Mouse (Mus musculus) myocyte (in vitro differentiated cells): ENCODE measurements at regions not wholly inside any gene's neighbourhood (a gene's known extent, or its start where the extent isn't known, plus 50 kb on each side); places are given as distances from the start of the nearest gene placed in this dataset.
A peak's percentile ranks its signal among the peaks of the same experiment; 100 is the strongest.

Experiments
- H3K27me3 ChIP-seq: one replicate; pipeline ENCODE4 v1.6.1; 2011; ENCODE audit not compliant: control insufficient read depth, insufficient read depth, insufficient read length
- H3K36me3 ChIP-seq: one replicate; pipeline ENCODE4 v1.6.1; 2011; ENCODE audit not compliant: control insufficient read depth, insufficient read depth
- H3K4me2 ChIP-seq: one replicate; pipeline ENCODE4 v1.6.1; 2011; ENCODE audit warnings: low read depth, control low read depth
- H3K4me3 ChIP-seq: one replicate; pipeline ENCODE4 v1.5.1; 2011; ENCODE audit warnings: mild to moderate bottlenecking, control low read depth, moderate library complexity
- H3K79me2 ChIP-seq: one replicate; pipeline ENCODE4 v1.6.1; 2011; ENCODE audit not compliant: control insufficient read depth, insufficient read depth
- H3ac ChIP-seq: one replicate; pipeline ENCODE4 v1.6.1; 2011; ENCODE audit not compliant: control insufficient read depth, insufficient read length
- CEBPB ChIP-seq: IDR thresholded peaks from 2 replicates; pipeline ENCODE4 v1.6.1; 2011; ENCODE audit warnings: mild to moderate bottlenecking, moderate library complexity; ENCODE audit not compliant: poor library complexity, insufficient read depth, severe bottlenecking
- E2F4 ChIP-seq: IDR thresholded peaks from one replicate; pipeline ENCODE4 v1.6.1; 2011; ENCODE audit warnings: mild to moderate bottlenecking, control low read depth, moderate library complexity; ENCODE audit not compliant: insufficient read depth
- MAX ChIP-seq: IDR thresholded peaks from one replicate; pipeline ENCODE4 v1.6.1; 2011; ENCODE audit warnings: low read depth, mild to moderate bottlenecking, control low read depth
- MYOD1 ChIP-seq, 3 experiments: IDR thresholded peaks; one replicate each; pipeline ENCODE4 v1.6.1; 2011; ENCODE audit warnings: control low read depth in 2 of 3, low read depth in 2 of 3, mild to moderate bottlenecking in 2 of 3, moderate library complexity in 1 of 3; ENCODE audit not compliant: insufficient read length in 2 of 3, control insufficient read depth in 1 of 3
- MYOG ChIP-seq, 3 experiments: IDR thresholded peaks; one replicate each; pipeline ENCODE4 v1.6.1; 2011; ENCODE audit warnings: control low read depth in 2 of 3, low read depth in 2 of 3, mild to moderate bottlenecking in 2 of 3; ENCODE audit not compliant: insufficient read length in 2 of 3, control insufficient read depth in 1 of 3, insufficient read depth in 1 of 3
- POLR2A ChIP-seq: IDR thresholded peaks from one replicate; pipeline ENCODE4 v1.6.1; 2011; ENCODE audit warnings: low read depth, mild to moderate bottlenecking, control low read depth, moderate library complexity; ENCODE audit not compliant: insufficient read length
- POLR2AphosphoS2 ChIP-seq: IDR thresholded peaks from one replicate; pipeline ENCODE4 v1.6.1; 2011; ENCODE audit warnings: low read depth, control low read depth; ENCODE audit not compliant: insufficient read length
- REST ChIP-seq: IDR thresholded peaks from one replicate; pipeline ENCODE4 v1.6.1; 2011; ENCODE audit warnings: mild to moderate bottlenecking, control low read depth, moderate library complexity; ENCODE audit not compliant: insufficient read depth, insufficient read length
- SRF ChIP-seq: IDR thresholded peaks from one replicate; pipeline ENCODE4 v1.6.1; 2011; ENCODE audit warnings: low read depth; ENCODE audit not compliant: control insufficient read depth, insufficient read length
- TCF12 ChIP-seq: IDR thresholded peaks from one replicate; pipeline ENCODE4 v1.6.1; 2011; ENCODE audit warnings: mild to moderate bottlenecking, control low read depth; ENCODE audit not compliant: poor library complexity, insufficient read depth, severe bottlenecking
- TCF3 ChIP-seq: IDR thresholded peaks from one replicate; pipeline ENCODE4 v1.6.1; 2011; ENCODE audit warnings: low read depth, control low read depth; ENCODE audit not compliant: insufficient read length
- USF1 ChIP-seq: IDR thresholded peaks from one replicate; pipeline ENCODE4 v1.6.1; 2011; ENCODE audit warnings: low read depth, mild to moderate bottlenecking, control low read depth, moderate library complexity

DNA sequence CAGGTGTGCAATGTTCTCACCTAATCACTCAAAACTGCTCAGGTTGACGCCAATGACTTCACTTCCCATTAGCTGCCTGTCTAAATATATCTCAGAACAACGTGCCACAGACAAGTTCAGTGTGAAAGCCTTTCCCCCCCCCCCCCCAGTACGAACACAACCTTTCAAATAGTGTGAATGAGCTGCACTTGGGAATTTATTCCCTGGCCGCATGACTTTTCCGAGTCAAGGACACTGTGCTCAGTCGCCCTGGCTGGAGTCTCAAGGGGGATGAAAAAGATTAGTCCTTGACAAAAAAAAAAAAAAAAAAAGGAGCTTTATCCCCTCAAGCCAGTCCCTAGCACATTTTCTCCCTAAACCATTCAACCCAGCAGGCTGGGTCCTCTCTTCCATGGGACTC, 158.4 kb upstream of the Pln start:
- TF ChIP-seq CEBPB (no peak), TCF3 (no peak), REST (no peak), USF1 (no peak), MYOG (IDR thresholded peaks at IDR 0.05; ENCODE audit: control insufficient read depth in 1 of 3, insufficient read depth in 1 of 3, insufficient read length in 2 of 3, low read depth in 2 of 3) (no peak), POLR2A (no peak), MAX (no peak), E2F4 (no peak), POLR2AphosphoS2 (no peak), SRF (no peak), MYOD1 (IDR thresholded peaks at IDR 0.05; ENCODE audit: control insufficient read depth in 1 of 3, insufficient read length in 2 of 3, low read depth in 2 of 3) (no peak), TCF12 (no peak)

DNA sequence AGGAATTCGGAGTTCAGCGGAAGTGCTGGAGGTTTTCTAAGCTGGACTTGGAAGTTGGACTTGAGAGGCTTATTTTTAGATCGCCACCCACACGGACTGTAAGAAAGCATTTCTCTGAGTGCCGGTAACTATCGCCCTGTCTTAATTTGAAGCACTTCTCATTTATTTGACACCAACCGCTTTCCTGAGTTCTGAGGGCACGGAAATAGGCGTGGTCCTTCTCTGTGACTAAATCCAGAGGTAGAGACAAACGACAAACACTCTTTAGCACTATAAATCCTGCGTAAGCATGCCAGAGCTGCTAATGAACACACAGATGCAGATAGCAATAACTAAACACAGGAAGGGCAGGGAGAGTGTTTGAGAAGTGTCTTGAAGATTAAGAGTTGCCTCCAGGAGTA, 156.7 kb upstream of the Pln start:
- TF ChIP-seq POLR2A, result no peak
- no peak for TF ChIP-seq SRF
- no peak for TF ChIP-seq USF1
- TF ChIP-seq MYOD1 (IDR thresholded peaks at IDR 0.05; ENCODE audit: control insufficient read depth in 1 of 3, insufficient read length in 2 of 3, low read depth in 2 of 3), result no peak
- no peak for TF ChIP-seq POLR2AphosphoS2
- TF ChIP-seq REST, result no peak
- no peak for TF ChIP-seq E2F4
- TF ChIP-seq TCF3, result no peak
- TF ChIP-seq MAX, result no peak
- TF ChIP-seq TCF12, result no peak
- TF ChIP-seq MYOG (IDR thresholded peaks at IDR 0.05; ENCODE audit: control insufficient read depth in 1 of 3, insufficient read depth in 1 of 3, insufficient read length in 2 of 3, low read depth in 2 of 3), result no peak
- no peak for TF ChIP-seq CEBPB
- H3K79me2 ChIP-seq, result no peaks in the 10 kb centered on the region
- H3K4me2 ChIP-seq, result peak overlapping the region; percentile 38
- H3K4me3 ChIP-seq, result no peak overlapping the region
- no peak overlapping the region for H3ac ChIP-seq
- no peaks in the 10 kb centered on the region for H3K36me3 ChIP-seq
- H3K27me3 ChIP-seq, result no peaks in the 10 kb centered on the region

More for the DNA sequence above, 158.4 kb upstream of the Pln start:
- Histone ChIP-seq H3ac (no peak overlapping the region), H3K27me3 (no peaks in the 10 kb centered on the region), H3K4me3 (no peak overlapping the region), H3K4me2 (no peak overlapping the region), H3K79me2 (no peaks in the 10 kb centered on the region), H3K36me3 (no peaks in the 10 kb centered on the region)

DNA sequence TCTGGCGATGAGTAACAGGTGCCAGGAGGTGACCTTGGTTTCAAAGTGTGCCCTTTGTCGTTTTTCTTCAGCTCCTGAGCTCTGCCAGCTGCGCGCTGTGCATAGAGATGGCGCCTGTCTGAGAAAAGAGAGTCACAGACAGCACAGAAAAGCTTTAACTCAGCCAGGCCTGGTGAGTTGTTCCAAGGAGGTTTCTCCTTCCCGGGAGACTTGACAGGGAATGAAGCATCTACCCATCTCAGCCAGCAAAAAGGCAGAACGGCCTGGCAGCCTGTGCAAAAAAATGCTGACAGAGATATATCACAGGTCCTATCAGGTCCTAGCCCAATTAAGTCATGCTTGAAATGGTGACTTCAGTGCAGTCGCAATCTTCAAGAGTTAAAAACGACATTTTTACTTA, 156.1 kb upstream of the Pln start:
- no peak overlapping the region for H3K4me2 ChIP-seq
- no peaks in the 10 kb centered on the region for H3K27me3 ChIP-seq
- H3K4me3 ChIP-seq, result no peak overlapping the region
- no peak for TF ChIP-seq MYOG (IDR thresholded peaks at IDR 0.05; ENCODE audit: control insufficient read depth in 1 of 3, insufficient read depth in 1 of 3, insufficient read length in 2 of 3, low read depth in 2 of 3)
- no peak for TF ChIP-seq USF1
- TF ChIP-seq POLR2A, result no peak
- no peak for TF ChIP-seq SRF
- no peak overlapping the region for H3ac ChIP-seq
- H3K79me2 ChIP-seq, result no peaks in the 10 kb centered on the region
- no peaks in the 10 kb centered on the region for H3K36me3 ChIP-seq

DNA sequence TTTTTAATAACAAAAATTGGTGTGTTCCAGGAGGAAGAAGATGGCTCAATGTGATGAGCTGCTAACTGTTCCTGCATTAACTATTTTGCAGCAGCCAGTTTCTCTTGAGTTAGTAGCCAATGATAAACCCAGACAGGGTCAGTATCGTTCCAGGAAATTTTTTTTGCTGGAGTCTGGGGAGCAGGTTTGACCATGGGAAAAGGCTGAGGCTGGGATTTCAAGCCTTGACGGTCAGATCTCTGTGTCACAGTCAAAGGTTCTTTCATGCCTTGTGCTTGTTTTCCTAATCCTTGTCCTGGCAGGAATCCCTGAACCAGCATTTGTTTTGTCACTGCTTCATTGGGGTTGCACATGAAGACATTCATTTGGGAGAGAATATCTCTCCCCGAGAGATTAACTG, 129.0 kb upstream of the Pln start:
- Histone ChIP-seq H3K4me3 (no peak overlapping the region), H3K27me3 (no peaks in the 10 kb centered on the region), H3K79me2 (no peaks in the 10 kb centered on the region), H3ac (no peak overlapping the region), H3K4me2 (no peak overlapping the region), H3K36me3 (no peaks in the 10 kb centered on the region)
- TF ChIP-seq MYOD1 (IDR thresholded peaks at IDR 0.05; ENCODE audit: control insufficient read depth in 1 of 3, insufficient read length in 2 of 3, low read depth in 2 of 3), result no peak
- TF ChIP-seq TCF12, result no peak

DNA sequence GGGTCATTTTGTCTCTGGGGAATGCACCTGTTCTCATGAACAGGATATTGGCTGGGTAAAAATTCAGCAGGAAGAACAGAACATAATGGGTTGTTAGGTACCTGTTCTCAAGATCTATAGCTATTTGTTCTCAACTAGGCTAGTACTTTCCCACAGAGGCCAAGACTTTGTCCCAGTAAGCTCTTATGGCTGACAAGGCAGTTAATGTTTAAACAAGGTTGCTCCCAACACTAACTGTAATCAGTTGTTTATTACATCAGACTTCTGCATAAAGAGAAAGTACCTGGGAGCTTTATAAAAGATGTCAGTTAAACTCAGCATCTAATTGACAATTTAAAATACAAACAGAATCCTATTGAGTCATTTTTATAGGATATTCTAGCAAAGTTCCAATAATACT, 127.6 kb upstream of the Pln start:
- Histone ChIP-seq H3K36me3 (no peaks in the 10 kb centered on the region), H3K4me3 (no peak overlapping the region), H3K79me2 (no peaks in the 10 kb centered on the region), H3K27me3 (no peaks in the 10 kb centered on the region), H3K4me2 (no peak overlapping the region), H3ac (no peak overlapping the region)
- TF ChIP-seq TCF12 (no peak), POLR2AphosphoS2 (no peak), MYOG (IDR thresholded peaks at IDR 0.05; ENCODE audit: control insufficient read depth in 1 of 3, insufficient read depth in 1 of 3, insufficient read length in 2 of 3, low read depth in 2 of 3) (no peak), CEBPB (no peak), MAX (no peak), USF1 (no peak), SRF (no peak), E2F4 (no peak), MYOD1 (IDR thresholded peaks at IDR 0.05; ENCODE audit: control insufficient read depth in 1 of 3, insufficient read length in 2 of 3, low read depth in 2 of 3) (no peak), REST (no peak), POLR2A (no peak), TCF3 (no peak)
